25 mouse cellular contexts compared by ENCODE assay signal in the genomic region with DNA sequence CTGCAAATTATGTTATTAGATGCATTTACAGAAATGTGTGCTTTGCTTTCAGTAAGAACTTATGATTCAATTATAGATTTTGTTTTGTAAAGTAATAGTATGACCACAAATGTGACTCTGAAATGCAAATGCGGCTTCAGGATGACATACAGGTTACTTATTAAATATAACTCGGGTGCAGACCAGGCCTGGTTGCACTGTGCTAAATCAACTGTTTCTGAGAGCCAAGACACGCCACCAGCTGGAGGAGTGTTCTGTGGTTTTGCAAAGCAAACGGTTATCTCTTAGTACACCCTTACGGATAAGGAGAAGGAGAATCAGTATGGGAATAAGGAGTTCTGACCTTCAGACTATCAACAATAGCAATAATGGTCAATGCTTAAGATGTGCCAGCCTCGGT. TPM values are rescaled to one million over a fixed set of nuclear protein-coding genes. Genes with fewer than 3 reads are reported as not detected.
"Had no signal": no experiment of that assay in that cellular context is flagged by ENCODE, and none has a peak within 500 bp of the region (broad histone marks: within the 10 kb centered on the region; RNA-seq: fewer than 3 reads in every experiment).

No protein-coding gene starts in this region.

- H3K27ac ChIP-seq: midbrain, embryonic 10.5 days; midbrain, embryonic 12.5 days; neural tube, embryonic 13.5 days; neural tube, embryonic 15.5 days had no signal

- H3K4me3 ChIP-seq: midbrain, embryonic 10.5 days; midbrain, embryonic 12.5 days; myocyte; neural tube, embryonic 13.5 days; neural tube, embryonic 15.5 days had no signal

- H3K9ac ChIP-seq: lung, embryonic 14.5 days; midbrain, embryonic 12.5 days; neural tube, embryonic 13.5 days; neural tube, embryonic 15.5 days had no signal

- DNase-seq: lung, embryonic 14.5 days; lung, postnatal 10 days; lung, postnatal 4 days; midbrain, embryonic 14.5 days; right cerebral cortex, adult 18-20 months; right cerebral cortex, postnatal 25 days; right cerebral cortex, postnatal 4 days; spleen, adult 18-20 months; thymus, adult 18-20 months; thymus, postnatal 14 days; thymus, postnatal 36 days had no signal

- H3K4me2 ChIP-seq: lung, embryonic 14.5 days; midbrain, embryonic 12.5 days; neural tube, embryonic 13.5 days; neural tube, embryonic 15.5 days had no signal

- ATAC-seq: midbrain, embryonic 16.5 days had no signal

- H3K9me3 ChIP-seq: midbrain, embryonic 12.5 days; neural tube, embryonic 15.5 days had no signal

- H3K27me3 ChIP-seq: midbrain, embryonic 12.5 days; neural tube, embryonic 13.5 days; neural tube, embryonic 15.5 days had no signal

- H3K36me3 ChIP-seq: midbrain, embryonic 10.5 days; midbrain, embryonic 12.5 days; neural tube, embryonic 13.5 days; neural tube, embryonic 15.5 days had no signal

RNA-seq across cellular contexts. Expression of gene Elovl2, which starts 4.5 kb away (rescaled TPM):
- total RNA-seq: megakaryocyte, adult 5-6 weeks; megakaryocyte-erythroid progenitor cell, adult 5-6 weeks had no signal
- polyA plus RNA-seq: myocyte had no signal

RNA-seq across cellular contexts. Expression of gene Gm17364, which starts 58.1 kb away (rescaled TPM):
- total RNA-seq: megakaryocyte, adult 5-6 weeks; megakaryocyte-erythroid progenitor cell, adult 5-6 weeks had no signal
- polyA plus RNA-seq: lung, embryonic 14.5 days; lung, embryonic 16.5 days; midbrain, embryonic 10.5 days; midbrain, embryonic 12.5 days; midbrain, embryonic 14.5 days; midbrain, embryonic 16.5 days; myocyte; neural tube, embryonic 11.5 days; neural tube, embryonic 13.5 days; neural tube, embryonic 15.5 days; small intestine, adult 2 months; stomach, embryonic 14.5 days; stomach, embryonic 16.5 days; thymus, postnatal 0 days had no signal
